Mouse (Mus musculus) naive thymus-derived CD4-positive, alpha-beta T cell, adult 2 months (primary cell): Measurements from ENCODE around the gene Lias.

ENCODE experiments used
- DNase-seq: peaks from one replicate; pipeline ENCODE4 v3.0.0-alpha.2; 2011; ENCODE audit warnings: low read depth

Lias gene

DNA sequence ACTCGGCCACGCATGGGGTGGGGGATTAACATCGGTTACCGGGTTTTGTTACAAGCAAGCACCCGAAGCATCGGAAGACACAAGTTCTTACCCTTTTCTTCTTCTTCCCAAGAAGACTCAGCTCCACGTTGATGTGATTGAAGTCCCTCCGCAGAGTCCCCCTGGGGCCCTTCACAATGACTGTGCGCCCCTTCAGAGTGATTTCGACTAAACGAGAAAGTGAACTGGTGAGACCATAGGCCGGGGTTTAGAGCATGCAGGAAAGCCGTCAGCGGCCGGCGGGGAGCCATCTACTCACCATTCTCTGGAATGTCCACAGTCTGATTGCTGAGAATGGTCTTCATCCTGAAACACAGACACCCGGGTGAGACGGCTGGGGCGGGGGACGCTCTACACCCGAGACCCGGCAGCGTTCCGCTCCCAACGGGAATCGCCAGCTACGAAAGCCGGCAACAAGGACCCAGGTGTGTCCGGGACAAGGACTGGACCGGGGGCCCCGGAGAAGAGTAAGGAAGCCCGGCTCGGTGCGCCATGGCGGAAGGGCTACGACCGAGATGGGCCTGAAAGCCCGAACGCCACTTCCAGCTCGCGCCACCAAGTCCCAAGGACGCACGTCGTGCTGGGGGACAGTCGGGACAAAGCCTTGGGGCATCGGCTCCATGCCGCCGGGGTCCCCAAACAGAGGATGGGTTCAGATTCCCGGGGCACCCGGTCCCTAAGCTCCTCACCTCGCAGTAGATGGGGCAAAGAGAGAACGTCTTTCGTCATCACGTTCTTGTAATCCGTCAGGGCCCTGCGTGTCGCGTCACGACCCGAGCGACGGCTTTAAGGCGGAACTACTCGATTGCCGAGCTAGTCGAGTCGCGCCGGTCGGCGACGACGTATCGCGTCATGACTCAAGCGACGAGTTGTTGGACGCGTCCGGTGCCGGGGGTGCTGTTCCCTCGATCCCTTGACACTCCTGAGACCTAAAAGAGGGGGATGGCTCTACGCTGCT, at the start of gene Lias, which contains the start of gene Rpl9:
Lias (plus strand) TSS at position 850 of the 997 bp plus-strand sequence.
Rpl9 (minus strand) TSS at position 797 of the 997 bp plus-strand sequence.
- DNase-seq, result peak; percentile 99

DNA sequence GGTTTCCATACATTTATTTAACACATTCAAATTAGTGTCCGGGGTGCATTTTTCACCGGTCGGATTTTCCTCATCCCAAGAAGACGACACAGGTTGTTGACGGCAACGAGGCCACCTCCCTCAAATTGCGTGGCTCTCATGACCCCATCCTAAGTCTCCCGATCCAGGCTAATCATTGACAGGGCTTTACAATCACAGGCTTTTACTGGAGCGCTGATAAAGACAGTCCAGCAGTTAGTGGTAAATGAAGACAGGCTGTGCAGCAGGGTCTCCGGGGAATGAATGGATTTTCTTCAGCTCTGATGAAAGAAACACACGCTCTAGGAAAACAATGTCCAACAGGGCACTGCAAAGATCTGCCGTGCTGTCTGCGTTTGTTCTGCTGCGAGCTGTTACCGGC, 43.1 kb upstream of the Lias start, which contains the start of gene Klb:
Klb (plus strand) TSS at position 147 of the 400 bp plus-strand sequence.
- no peak for DNase-seq

DNA sequence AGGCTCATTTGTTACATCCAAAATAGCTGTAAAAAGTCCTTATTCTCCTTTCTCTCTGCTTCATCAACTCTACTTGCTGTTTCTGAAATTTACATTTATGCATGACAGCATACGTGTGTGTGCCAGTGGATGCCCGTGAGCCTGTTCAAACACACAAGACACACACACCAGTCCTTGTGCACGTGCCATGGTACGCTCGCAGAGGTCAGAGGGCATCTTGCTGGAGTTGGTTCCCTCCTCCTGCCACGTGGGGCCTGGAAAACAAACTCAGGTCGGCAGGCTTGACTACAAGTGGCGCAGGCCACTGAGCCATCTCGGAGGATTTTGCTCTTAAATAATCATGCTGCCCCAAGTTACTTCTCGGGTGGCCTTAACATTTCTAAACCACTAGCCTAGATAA, 40.8 kb upstream of the Lias start:
- no peak for DNase-seq

DNA sequence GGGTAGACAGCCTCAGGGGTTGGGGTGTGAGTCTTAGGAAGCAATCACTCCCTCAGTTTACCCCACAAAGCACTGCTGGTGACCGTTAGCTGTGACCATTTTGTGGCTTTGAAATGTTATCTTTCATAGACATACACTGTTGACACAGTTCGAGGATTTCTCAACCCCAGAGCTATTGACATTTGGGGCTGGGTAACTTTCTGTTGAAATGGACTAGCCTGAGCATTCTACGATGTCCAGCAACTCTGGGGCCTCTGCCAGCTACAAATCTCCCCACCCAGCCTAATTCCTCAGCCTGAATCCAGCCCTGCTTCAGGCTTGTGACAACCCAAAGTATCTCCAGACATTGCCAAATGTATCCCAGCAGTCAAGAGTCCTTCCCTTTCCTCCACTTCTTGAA, 37.2 kb upstream of the Lias start:
- no peak for DNase-seq

DNA sequence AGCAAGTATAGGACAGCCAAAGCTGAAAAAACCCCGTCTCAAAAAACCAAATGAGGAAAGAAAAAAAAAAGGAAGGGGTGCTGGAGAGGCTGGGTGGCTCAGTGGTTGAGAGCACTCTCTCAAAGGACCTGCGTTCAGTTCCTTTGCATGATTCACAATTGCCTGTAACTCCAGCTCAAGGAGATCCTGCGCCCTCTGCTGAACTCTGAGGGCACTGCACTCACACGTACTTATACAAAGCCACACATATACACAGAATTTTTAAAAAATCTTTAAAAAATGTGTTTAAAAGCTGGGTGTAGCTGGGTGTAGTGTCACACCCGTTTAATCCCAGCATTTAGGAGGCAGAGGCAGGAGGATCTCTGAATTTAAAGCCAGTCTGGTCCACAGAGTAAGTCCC, 36.3 kb upstream of the Lias start:
- DNase-seq, result no peak

DNA sequence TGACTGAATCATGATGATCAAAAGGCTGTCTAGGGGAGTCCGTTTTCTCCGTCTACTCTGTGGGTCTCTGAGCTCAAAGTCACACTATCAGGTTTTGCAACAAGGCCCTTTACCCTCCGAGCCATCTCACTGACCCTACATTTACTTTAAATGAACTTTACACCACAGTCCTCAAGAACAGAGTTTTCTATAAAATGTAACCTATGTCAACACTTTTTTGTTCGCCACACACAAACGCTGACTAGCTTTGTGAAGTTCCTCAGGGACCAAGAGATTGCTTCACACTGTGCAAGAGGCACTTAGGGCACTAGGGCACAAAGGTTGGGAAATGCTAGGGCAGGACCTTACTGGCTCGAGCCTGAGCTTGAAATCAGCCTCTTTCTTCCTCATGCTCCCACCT, 34.4 kb upstream of the Lias start:
- no peak for DNase-seq

DNA sequence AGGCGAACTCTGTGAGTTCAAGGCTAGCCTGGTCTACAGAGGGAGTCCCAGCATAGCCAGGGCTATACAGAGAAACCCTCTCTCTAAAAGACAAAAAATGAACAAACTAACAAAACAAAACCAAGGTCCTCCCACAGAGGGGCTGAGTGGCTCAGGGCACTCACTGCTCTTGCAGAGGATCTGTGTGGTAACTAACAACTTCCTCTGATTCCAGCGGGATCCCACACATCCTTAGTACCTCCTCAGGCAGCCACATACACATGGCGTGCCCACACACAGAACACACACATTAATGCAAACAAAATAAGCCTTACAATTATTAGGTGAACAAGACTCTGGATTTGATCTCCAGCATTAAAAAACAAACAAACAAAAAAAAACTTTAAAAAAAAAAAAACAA, 33.5 kb upstream of the Lias start:
- no peak for DNase-seq

DNA sequence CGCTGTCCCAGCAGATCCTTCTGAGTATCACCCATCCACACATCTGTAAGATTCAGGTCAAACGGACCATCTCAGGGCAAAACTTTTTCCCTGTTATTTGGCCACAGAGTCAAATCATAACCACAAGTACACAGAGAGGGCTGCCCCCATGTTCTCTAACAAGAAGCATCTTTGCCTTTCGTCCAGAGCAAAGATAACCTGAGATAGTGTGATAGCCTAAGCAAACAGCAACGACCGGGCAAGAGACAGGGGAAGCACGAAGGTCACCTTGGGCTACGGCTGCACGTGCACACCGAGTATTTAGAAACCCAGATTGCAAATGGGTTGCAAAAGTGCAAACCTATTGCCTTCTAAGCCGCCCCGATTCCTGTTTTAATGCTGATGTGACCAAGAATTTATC, 23.5 kb upstream of the Lias start:
- no peak for DNase-seq

DNA sequence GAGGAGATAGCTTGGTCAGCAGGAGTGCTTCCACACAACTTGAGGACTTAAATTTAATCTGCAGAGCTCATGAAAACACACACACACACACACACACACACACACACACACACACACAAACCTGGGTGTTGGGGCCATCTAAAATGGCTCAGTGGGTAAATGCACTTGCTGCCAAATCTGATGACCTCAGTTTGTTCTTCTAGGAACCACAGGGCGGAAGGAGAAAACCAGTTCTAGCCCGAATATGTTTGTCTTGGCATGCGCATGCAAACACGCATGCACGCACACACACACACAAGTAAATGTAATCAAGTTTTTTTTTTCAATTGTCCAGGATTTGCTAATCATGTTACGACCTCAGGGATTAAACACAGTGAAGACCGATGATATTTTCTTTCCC, 19.7 kb upstream of the Lias start:
- no peak for DNase-seq

DNA sequence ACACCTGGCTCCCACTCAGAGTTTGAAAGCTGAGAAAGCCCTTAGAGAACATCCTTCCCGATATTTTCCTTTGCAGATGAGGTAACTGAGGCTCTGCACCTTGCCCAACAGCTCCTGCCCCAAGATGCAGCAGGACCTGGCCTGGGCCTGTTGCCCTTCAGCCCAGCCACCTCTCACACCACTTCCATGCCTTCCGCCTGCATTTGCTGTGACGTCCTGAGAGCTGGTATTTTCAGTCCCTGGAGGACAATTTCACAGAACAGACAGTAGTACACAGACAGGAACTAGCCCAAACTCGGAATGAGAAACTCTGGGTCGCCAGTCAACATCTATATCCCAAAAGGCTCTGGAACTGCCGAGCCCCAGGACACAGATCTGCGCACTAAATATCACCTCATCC, 16.6 kb upstream of the Lias start:
- no peak for DNase-seq

DNA sequence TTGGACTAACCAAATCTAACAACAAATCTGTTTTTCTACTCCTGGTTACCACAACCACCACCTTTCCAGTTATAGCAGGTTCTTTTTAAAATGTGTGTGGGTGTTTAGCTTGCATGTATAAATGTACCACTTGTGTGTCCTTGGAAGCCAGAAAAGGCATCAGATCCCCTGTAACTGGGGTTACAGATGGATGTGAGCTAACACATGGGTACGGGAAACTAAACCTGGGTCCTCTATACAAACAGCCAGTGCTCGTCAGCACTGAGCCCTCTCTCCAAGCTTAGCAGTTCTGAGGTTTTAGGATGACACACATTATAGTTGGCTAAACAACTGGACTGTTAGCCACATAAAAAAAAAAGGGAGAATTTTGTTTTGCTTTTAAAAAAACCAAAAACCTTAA, 5.6 kb upstream of the Lias start:
- DNase-seq, result no peak

DNA sequence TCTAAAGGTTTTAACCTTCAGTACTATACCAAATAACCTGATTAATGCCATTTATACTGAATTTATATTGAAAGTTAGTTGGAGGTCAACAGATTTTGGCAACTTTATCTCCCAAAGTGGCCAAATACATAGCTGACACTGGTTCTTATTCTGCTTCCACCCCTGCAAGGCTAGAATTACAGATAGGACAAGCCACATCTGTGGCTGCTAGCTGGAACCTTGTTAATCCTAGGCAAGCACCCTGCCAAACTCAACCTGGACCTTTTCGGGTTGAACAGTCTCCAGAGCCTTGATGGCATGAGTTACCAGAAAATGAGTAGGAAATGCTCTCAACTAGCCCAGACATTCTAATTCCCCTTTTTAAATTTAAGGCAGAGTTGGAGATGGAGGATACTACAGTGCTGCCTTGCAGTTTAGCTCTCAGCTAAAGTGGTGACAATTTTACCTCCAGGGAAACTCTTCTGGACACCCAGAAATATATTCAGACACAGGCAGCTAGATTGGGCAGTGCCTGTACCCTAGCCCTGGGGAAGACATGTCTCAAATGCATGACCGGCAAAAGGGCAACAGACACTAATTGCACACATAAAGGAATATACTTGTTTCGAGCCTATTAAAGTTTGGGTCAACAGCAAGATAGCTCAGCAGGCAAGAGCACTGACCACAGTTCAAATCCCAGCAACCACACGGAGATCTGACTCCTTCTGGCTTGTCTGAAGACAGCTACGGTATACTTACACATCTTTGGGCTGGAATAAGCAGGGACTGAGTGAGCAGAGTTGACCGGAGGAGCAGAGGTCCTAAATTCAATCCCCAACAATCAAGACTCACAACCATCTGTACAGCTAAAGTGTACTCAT, 4.1 kb upstream of the Lias start:
- DNase-seq, result no peak

DNA sequence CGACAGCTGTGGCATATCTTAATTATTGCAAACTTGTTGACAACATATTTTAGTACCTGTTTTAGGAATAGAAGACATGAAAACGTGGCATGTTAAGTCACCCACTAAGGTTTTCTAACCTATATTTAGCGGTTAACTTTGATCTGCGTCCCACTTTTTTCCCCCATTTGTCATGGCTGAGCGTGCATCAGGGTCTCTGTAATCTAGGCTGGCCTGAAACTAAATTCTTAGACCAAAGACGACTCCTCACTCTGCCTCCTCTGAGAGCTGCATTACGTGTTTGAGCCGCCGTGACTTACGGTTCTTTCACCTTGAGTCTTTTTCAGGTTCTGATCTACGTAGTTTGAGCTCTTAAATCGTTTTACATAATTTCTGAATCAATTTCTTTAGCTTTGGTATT, 456 bp downstream of the Lias start:
- no peak for DNase-seq

DNA sequence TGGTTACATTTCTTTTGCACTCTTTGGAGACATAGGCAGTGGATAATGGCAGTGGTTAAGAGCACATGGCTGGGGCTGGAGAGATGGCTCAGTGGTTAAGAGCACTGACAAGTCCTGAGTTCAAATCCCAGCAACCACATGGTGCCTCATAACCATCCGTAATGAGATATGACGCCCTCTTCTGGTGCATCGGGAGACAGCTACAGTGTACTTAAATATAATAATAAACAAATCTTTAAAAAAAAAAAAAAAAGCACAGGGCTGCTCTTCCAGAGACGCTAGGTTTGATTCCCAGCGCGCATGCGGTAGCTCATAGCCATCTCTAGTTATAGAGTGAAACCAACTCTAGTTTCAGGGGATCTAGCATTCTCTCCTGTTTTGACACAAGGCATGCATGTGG, 3.1 kb downstream of the Lias start:
- no peak for DNase-seq

DNA sequence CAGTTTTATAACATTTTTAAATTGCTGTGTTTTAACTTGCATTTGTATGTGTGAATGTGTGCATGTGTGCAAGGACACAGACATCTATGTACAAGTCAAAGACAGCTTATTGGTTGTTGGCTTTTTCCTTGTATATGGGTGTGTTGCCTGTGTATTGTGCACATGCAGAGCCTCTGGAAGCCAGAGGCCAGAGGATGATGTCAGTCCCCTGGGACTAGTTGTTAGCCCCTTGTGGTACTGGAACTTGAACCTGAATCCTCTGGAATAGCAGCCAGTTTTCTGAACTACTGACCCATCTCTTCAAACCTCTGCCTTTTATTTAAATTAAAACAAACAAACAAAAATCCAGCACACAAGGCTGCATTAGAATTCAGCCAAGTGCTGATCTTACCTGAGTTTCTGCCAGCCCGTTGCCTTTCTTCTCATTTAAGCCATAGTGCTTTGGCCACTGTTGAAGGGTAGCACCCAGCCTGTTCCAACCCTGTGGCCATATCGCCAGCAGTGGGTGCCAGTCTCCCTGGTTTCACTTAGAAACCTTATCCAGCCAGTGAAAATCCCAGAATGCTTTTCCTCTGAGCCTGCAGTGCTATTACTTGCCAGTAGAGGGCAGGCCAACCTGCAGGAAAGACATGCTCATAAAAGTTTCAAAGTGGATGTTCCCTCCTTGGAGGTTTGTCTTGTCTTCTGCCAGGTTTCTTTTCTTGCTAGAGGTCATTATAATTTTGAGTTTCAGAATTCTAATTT, 10.1 kb downstream of the Lias start:
- peak; percentile 87 for DNase-seq

DNA sequence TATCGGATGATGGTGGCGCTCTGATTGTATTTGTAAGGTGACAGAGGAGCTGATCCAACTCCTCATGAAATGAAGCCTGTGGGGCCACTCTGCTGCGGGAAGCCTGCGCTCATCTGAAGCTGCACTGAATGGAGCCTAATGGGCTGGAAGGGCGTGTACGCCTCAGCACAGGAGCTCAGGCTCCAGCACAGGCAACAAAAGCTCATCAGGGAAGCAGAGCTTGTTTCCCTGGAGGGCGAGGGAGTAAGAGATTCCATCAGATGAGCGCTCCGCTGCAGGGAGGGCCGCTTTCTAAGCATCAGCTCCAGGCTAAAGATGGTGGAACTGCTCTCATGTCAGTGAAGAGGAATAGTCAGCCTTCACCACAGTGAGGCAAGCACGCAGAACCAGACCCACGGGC, 16.7 kb downstream of the Lias start:
- DNase-seq, result no peak

DNA sequence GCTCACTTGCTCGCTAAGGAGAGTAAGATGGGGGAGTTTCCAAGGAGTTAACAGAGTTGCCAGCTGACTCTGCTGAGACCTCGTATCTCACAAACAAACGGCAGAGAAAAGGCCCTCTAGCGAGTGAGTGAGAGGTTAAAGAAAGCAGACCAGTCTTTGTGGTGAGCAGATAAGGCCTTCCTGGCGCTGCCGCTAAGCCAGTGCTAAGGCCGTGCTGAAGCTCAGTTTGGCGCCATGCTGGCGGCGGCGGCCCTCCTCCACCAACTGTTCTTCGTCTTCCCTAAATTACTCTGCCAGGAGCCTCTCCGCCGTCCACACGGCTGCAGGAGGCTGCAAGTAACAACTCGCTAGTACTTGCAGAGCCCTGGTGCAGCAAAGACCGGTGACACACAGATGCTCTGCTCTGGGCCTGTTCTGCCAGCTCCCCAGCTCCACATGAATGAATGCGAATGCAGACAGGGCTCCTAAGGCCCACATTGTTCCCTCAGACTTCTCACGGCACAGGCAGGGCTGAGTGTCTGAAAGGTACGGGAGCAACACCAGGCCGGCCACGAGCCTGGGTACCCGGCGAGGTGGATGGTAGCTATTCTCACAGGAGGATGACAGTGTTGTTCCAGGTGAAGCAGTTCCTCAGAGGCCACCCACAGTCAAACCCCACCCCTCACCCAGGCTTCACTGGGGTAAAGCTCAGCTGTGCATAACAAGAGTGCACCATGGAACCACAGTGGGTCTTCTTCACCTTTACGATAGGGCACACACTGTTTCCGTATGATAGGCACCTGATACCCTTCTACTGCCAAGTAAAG, 24.6 kb downstream of the Lias start:
- no peak for DNase-seq

DNA sequence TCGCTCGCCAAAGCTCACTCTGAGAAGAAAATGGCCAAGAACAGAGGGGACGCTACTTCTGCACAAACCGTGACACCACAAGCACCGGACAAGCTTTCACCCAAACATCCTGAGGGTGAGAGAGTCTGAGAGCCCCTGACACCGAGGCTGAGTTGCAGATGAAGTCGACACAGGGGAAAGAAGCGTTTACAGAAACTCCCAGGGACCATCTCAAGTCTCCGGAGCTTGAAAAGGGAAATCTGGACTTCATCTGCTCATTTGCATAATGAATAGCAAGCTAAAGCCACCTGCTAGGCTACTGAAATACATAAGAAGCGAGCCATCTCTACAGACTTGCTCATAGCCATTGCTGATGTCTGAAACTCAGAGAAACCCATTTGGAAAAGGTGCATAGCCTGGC, 27.8 kb downstream of the Lias start:
- DNase-seq, result no peak

DNA sequence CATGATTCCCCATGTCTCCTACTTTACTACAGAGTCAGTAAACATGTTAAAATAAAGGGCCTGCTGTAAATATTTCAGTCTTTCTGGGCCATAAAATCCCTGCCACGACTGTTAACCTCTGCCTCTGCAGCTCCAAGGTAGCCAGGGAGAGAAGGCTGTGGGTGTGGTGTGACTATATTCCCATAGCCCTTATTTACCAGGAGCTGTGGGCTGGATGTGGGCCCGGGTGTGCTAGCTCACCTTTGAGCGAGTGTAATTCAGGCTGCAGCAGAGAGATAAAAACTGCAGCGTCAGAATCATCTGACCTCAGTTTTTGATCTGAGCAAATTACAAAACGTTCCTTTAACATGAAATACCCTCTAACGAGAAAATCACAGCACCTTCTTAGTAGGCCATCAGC, 29.5 kb downstream of the Lias start:
- DNase-seq, result no peak

DNA sequence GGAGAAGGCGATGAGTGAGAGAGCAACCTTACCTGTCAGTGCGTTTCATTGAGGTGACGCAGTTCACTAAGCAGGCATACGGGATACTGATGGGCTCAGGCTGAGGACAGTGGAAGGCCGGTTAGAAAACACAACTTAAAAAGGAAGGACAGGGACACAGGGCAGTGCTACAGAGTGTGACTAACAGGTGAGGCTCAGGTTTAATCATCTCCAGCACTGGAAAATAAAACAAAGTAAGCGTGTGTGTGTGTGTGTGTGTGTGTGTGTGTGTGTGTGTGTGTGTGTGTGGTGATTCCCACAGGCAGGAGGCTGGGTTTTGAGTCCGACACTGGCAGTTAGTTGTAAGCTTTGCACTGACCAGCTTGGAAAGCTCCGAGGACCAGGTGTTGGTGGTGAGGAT, 31.5 kb downstream of the Lias start:
- no peak for DNase-seq

DNA sequence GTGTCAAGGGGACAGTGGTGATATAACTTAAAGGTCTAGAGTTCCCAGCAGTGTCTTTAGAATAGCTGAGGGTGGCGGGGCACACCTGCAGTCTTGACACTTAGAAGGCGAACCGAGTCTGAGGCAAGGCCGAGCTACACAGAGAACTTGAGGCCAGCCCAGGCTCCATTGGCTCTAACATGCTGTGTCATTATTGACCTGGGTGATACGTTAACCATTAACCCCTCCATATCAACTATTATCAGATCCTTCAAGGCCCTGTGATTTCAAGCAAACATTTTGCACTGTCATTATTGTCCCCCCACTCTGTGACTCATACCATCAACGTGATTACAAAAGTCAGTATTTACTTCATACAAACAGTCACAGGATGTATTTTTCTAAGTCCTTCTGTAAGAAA, 32.9 kb downstream of the Lias start:
- DNase-seq, result no peak
